8 mouse cellular contexts compared by ENCODE assay signal in the genomic region with DNA sequence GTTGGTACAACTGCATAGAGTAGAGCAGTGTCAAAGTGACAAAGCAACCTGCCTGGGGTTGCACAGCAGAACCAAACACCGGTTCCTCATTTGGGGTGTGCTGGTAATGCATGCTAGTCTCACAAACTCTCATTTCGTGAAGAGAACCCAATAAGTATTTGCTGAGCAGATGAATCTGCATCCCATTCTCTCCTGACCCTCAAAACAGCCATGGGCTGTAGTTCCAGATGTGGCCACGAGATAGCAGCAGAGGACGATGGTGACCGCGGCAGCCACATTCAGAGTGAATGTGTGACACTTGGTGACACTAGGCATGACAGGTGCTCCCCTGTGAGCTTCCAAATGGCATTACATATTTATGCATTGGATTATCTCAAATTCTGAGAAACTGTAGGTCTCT. TPM values are rescaled to one million over a fixed set of nuclear protein-coding genes. Genes with fewer than 3 reads are reported as not detected.
DNase-seq lines count a peak whose midpoint lies in the region; ATAC-seq lines count a peak whose summit lies in the region.

No protein-coding gene starts in this region.

- H3K36me3 ChIP-seq in hindbrain, embryonic 12.5 days = no peaks in the 10 kb centered on the region

- ATAC-seq in hindbrain, embryonic 12.5 days (ENCODE audit: low FRiP score) = no peak

- no peaks in the 10 kb centered on the region for H3K9me3 ChIP-seq in hindbrain, embryonic 12.5 days (replicated peaks)

- peak overlapping the region; percentile 66; the same call in 1 of the 2 replicates for H3K9ac ChIP-seq in hindbrain, embryonic 12.5 days

- DNase-seq in T-cell, adult 2 months (ENCODE audit: low spot score) = peak; percentile 87
- peak; percentile 93 to 95 for DNase-seq in cerebellum, postnatal 14 days
- DNase-seq in frontal cortex, postnatal 14 days (ENCODE audit: low spot score in 2 of 2) = peak; percentile 75 to 85
- peak; percentile 79 to 92 for DNase-seq in layer of hippocampus, postnatal 25 days (ENCODE audit: extremely low spot score in 1 of 2, low spot score in 1 of 2)
- peak; percentile 95 for DNase-seq in lung, postnatal 36 days
- peak; percentile 80 for DNase-seq in retina, postnatal 7 days (ENCODE audit: low read depth, low spot score)
- peak; percentile 86 for DNase-seq in urinary bladder, postnatal 25 days (ENCODE audit: low spot score)

- peak overlapping the region; percentile 55; the same call in 1 of the 2 replicates for H3K27ac ChIP-seq in hindbrain, embryonic 12.5 days

- WGBS in hindbrain, embryonic 12.5 days = under 1% methylated on average over 6 of the region's 6 CpGs

- H3K27me3 ChIP-seq in hindbrain, embryonic 12.5 days = no peaks in the 10 kb centered on the region

- H3K4me2 ChIP-seq in hindbrain, embryonic 12.5 days (replicated peaks) = peak overlapping the region; percentile 89

- H3K4me3 ChIP-seq in hindbrain, embryonic 12.5 days = peak overlapping the region; percentile 40

- H3K4me1 ChIP-seq in hindbrain, embryonic 12.5 days = peaks cover 44% of the 10 kb centered on the region

RNA-seq across cellular contexts. Expression of a gene that starts 3.2 kb away (rescaled TPM):
- polyA plus RNA-seq in hindbrain, embryonic 12.5 days (2016; fragmentation: Nextera tagmentation; extraction: Ambion mirVana) = 141 and 143 TPM in 2 replicates
- 100 to 1,000 TPM; 285 to 304 TPM for total RNA-seq in layer of hippocampus, postnatal 25 days (2021)

RNA-seq across cellular contexts. Expression of a gene that starts 4.1 kb away (rescaled TPM):
- 0.79 and 1.1 TPM in 2 replicates for polyA plus RNA-seq in hindbrain, embryonic 12.5 days (2016; fragmentation: Nextera tagmentation; extraction: Ambion mirVana)
- 1 to 10 TPM in 1 of 2 experiments, under 1 TPM in 1; 0.63 to 1.0 TPM for total RNA-seq in layer of hippocampus, postnatal 25 days (2021)

RNA-seq across cellular contexts. Expression of a gene that starts 17.7 kb away (rescaled TPM):
- 128 and 138 TPM in 2 replicates for polyA plus RNA-seq in hindbrain, embryonic 12.5 days (2016; fragmentation: Nextera tagmentation; extraction: Ambion mirVana)
- total RNA-seq in layer of hippocampus, postnatal 25 days (2021) = 10 to 100 TPM; 41.5 to 47.0 TPM

RNA-seq across cellular contexts. Expression of a gene that starts 20.4 kb away (rescaled TPM):
- polyA plus RNA-seq in hindbrain, embryonic 12.5 days (2016; fragmentation: Nextera tagmentation; extraction: Ambion mirVana) = 0.15 and 0.17 TPM in 2 replicates
- total RNA-seq in layer of hippocampus, postnatal 25 days (2021) = under 1 TPM in 1 of 2 experiments, not detected in 1; 0.26 TPM

RNA-seq across cellular contexts. Expression of a gene that starts 48.3 kb away (rescaled TPM):
- polyA plus RNA-seq in hindbrain, embryonic 12.5 days (2016; fragmentation: Nextera tagmentation; extraction: Ambion mirVana) = 101 and 125 TPM in 2 replicates
- total RNA-seq in layer of hippocampus, postnatal 25 days (2021) = 10 to 100 TPM; 21.1 to 25.1 TPM
